Mouse (Mus musculus) adipocyte (in vitro differentiated cells): ENCODE data around the gene Mapkapk3.
"Not testable (repeated sequence)": the region's sequence is repeated elsewhere in the genome, so short reads cannot be mapped to it uniquely, and the experiment has no call there.

Experiments used
- DNase-seq: peaks from one replicate; pipeline ENCODE4 v3.0.0-alpha.2; 2016; ENCODE audit warnings: low spot score

Mapkapk3 gene

GRCm38 (mm10) chr9:107307099-107307872 lies 17.6 kb upstream of the Mapkapk3 start:
- no peak for DNase-seq

GRCm38 (mm10) chr9:107306673-107307072 lies 17.0 kb upstream of the Mapkapk3 start:
- not testable (repeated sequence) for DNase-seq

- DNase-seq, result no peak
These were observed 16.2 kb upstream of the Mapkapk3 start for GRCm38 (mm10) chr9:107305601-107306542.

GRCm38 (mm10) chr9:107305012-107305411 lies 15.3 kb upstream of the Mapkapk3 start:
- no peak for DNase-seq

GRCm38 (mm10) chr9:107304383-107304782 lies 14.7 kb upstream of the Mapkapk3 start:
- no peak for DNase-seq

GRCm38 (mm10) chr9:107303900-107304299 lies 14.2 kb upstream of the Mapkapk3 start:
- no peak for DNase-seq

- no peak for DNase-seq
These were observed 13.6 kb upstream of the Mapkapk3 start for GRCm38 (mm10) chr9:107303121-107303820.

GRCm38 (mm10) chr9:107302592-107302991 lies 12.9 kb upstream of the Mapkapk3 start:
- DNase-seq, result no peak

GRCm38 (mm10) chr9:107301554-107302331 lies 12.1 kb upstream of the Mapkapk3 start:
- DNase-seq, result no peak

- no peak for DNase-seq
These were observed 10.7 kb upstream of the Mapkapk3 start for GRCm38 (mm10) chr9:107300224-107300973.

- DNase-seq, result no peak
These were observed 10.1 kb upstream of the Mapkapk3 start for GRCm38 (mm10) chr9:107299783-107300182.

GRCm38 (mm10) chr9:107298876-107299275 lies 9.2 kb upstream of the Mapkapk3 start:
- no peak for DNase-seq

GRCm38 (mm10) chr9:107298059-107298780 lies 8.5 kb upstream of the Mapkapk3 start:
- no peak for DNase-seq

- no peak for DNase-seq
These were observed 8.0 kb upstream of the Mapkapk3 start for GRCm38 (mm10) chr9:107297658-107298057.

- no peak for DNase-seq
These were observed 7.4 kb upstream of the Mapkapk3 start for GRCm38 (mm10) chr9:107297059-107297458.

GRCm38 (mm10) chr9:107296501-107296965 lies 6.9 kb upstream of the Mapkapk3 start:
- DNase-seq, result peak; percentile 96

GRCm38 (mm10) chr9:107296041-107296440 lies 6.4 kb upstream of the Mapkapk3 start:
- no peak for DNase-seq

GRCm38 (mm10) chr9:107296016-107296040 lies 6.2 kb upstream of the Mapkapk3 start, which contains the start of gene Cish:
Cish (plus strand) TSS chr9:107296026.
- no peak for DNase-seq

GRCm38 (mm10) chr9:107295616-107296015 lies 5.9 kb upstream of the Mapkapk3 start:
- no peak for DNase-seq

- DNase-seq, result peak; percentile 79
These were observed 4.6 kb upstream of the Mapkapk3 start for GRCm38 (mm10) chr9:107294249-107294648.

- peak; percentile 78 for DNase-seq
These were observed 1.2 kb upstream of the Mapkapk3 start for GRCm38 (mm10) chr9:107290897-107291296.
